Mouse (Mus musculus): ENCODE measurements around the gene Tmem136.
A peak's percentile ranks its signal among the peaks of the same experiment; 100 is the strongest.

Gene Tmem136

DNA sequence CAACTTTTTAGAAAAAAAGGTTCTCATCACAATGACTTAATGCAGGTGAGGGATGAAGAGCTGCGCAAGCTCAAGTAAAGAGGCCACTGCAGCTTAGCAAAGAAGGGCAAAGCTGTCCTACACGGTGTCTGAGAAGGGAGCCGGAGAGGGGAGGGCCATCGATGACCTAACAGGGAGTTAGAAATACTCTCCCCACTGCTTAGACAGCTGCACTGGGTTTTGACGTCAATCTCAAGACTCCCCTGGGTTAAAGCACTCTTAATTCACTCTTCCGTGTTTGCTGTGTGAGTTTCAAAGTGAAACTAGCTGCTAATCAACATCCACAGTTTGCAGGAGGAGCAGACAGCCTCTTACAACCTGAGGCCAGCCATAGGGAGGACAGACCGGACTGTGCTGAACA lies 40.2 kb downstream of the Tmem136 start:
- DNase-seq (ENCODE audit: low read depth, low spot score) = no peak

DNA sequence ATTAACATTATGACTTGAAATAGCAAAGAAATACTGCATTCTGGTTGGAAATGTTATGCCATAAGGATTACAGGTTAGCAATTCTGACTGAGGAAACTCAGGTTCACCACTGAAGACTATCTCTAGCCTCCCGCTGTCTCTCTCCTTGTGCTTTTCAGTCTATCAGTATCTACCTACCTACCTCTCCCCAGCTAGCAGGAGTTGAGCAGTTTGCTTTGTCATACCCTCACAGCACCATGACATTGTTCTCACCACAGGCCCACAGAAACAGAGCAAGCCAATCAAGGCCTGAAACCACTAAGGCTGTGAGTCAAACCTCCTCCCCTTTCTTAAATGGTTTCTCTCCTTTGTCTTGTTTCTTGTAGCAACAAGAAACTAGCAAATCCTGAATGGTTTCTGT lies 41.8 kb downstream of the Tmem136 start:
- DNase-seq (ENCODE audit: low read depth, low spot score) = no peak

DNA sequence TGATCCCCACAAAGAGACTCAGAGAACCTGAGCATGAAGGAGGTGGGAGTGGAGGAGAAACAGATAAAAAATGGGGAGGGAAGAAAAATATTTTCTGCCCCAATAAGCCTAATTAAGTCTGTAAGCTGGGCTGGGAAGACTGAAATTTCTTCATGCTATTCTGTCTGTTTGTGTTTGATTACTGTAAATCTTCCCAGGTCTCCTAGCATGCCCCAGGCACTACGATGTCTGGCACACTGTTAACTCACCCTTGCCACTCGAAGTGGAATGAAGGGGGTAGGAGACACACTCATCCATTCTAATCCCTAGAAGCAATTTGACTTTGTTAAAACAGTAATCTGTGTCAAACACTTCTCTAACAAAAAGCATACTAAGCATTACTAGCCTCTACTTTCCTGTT lies 44.6 kb downstream of the Tmem136 start:
- no peak for DNase-seq (ENCODE audit: low read depth, low spot score)

DNA sequence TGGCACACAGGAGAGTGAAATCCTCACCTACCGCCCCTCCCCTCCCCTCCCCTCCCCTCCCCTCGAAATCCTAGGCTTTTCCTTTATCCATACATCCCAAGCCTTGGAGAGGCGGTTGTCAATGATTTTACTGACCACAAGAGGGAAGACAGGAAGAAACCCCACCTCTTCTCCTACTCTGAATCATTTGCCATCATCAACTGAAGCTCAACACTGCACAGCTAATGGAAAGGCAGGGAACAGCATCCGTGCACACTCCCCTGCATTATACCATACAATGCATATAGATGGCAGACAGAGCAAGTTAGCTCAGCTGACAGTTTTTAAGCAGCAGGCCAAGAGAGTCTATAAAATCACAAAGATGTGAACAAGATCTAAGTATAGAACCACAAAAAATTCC lies 45.2 kb downstream of the Tmem136 start:
- DNase-seq (ENCODE audit: low read depth, low spot score) = no peak

DNA sequence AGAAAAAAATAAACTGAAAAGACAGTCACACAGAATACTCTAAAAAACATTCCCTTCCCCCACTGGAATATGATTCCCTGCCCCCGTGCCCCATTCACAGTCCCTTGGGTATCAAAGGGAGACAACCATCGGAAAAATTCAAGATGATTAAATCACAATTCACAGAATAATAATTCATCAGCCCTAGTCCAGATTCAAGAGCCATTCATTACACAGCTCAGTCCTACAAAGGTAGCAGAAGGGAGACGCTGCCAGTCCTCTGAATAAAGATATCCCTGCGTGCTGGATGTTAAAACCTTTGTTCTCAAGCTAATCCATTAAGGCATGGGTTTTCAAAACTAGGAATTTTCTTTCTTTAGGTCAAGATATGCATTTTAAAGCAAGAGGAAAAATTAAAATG lies 45.8 kb downstream of the Tmem136 start:
- no peak for DNase-seq (ENCODE audit: low read depth, low spot score)

DNA sequence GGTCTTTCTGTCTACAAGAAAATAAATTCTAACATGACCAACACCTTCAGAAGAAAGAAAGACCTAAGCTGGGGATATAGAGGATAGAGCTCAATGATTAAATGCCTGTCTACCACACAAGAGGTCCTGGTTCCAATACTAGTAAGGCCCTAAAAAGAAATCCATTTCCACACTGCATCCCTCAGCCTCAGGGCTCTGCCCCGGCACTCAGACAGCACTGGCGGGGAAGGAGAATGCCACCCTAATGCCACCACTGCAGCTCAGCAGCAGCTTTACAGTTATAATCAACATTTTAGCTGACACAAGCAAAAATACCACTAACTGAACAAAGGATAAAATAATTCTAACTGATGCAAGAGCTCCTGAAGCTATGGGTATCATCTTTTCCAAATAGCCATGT lies 46.2 kb downstream of the Tmem136 start:
- no peak for DNase-seq (ENCODE audit: low read depth, low spot score)

DNA sequence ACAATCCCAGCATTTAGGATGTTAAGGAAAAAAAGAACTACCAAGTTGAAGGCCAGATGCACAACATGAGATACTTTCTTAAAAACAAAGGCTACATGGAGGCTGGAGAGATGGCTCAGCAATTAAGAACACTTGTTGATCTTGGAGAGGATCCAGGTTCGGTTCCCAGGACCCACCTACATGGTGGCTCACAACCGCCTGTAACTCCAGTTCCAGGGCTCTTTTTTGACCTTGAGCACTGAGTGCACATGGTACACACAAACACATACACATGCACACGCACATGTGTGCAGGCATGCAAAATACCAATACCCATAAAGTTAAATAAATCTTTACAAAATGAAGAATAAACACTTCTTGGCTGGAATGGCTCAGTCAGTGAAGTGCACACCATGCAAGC lies 48.5 kb downstream of the Tmem136 start:
- no peak for DNase-seq (ENCODE audit: low read depth, low spot score)

DNA sequence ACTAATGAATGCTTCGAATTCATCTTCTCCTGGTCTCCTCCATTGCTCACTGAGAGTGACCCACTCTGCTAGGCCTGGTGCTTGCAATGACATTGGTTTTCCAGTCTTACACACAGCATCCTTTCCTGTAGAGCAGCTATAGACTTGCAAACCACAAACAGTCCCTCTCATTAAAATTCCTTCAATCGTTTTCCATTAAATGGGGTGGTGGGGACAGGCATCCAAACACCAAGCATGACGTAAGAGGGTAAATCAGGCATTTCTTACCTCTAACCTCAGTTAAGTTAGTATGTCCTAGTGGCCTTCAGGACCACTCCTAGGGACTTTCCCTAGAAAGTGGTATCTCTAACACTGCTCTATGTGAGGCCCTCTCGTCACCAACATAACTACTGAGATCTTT lies 51.1 kb downstream of the Tmem136 start:
- DNase-seq (ENCODE audit: low read depth, low spot score) = no peak

DNA sequence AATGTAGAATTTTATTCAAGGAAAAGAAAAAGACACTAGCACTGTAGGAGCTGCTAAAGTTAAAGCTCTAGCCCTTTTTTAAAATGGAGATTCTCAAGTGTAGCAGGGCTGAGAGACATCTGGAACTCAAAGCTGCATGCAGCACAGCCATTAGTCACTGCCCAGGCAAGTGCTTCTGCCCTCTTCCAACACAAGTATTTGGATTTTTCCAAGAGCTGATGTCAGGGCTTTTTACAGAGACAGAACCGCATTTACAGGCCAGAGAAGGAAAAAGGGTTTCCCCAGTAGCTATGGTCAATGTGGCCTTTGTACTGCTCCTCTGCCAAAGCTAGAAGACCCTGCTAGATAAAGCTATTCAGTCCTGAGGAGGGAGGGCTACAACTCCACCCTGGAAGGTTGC lies 54.8 kb downstream of the Tmem136 start:
- DNase-seq (ENCODE audit: low read depth, low spot score) = peak; percentile 50
